Mouse (Mus musculus): ENCODE measurements around the gene Galnt16. TPM values are rescaled to one million over a fixed set of nuclear protein-coding genes. Genes with fewer than 3 reads are reported as not detected.

The Galnt16 gene
- polyA plus RNA-seq, 1 experiment from 2014 or later = 5.9 TPM

- H3K9ac ChIP-seq (ENCODE audit: low read length) = no peak overlapping the region
- peak overlapping the region; percentile 27; the same call in 1 of the 2 replicates for H3K27ac ChIP-seq (ENCODE audit: low read depth)
- no peaks in the 10 kb centered on the region for H3K36me3 ChIP-seq (ENCODE audit: control insufficient read depth, insufficient read depth, low read length)
- H3K9me3 ChIP-seq (ENCODE audit: control insufficient read depth, low read length) = no peaks in the 10 kb centered on the region
- no peak for ATAC-seq (replicated peaks; ENCODE audit: low FRiP score, low TSS enrichment, low read depth)
- H3K4me1 ChIP-seq (replicated peaks; ENCODE audit: control insufficient read depth, insufficient read depth, low read length) = peaks cover 14% of the 10 kb centered on the region
- 23% methylated on average over 3 of the region's 3 CpGs for WGBS
- no peak overlapping the region for H3K4me2 ChIP-seq (ENCODE audit: low read length)
- no peaks in the 10 kb centered on the region for H3K27me3 ChIP-seq (replicated peaks; ENCODE audit: control insufficient read depth, insufficient read depth, low read length)
- no peak overlapping the region for H3K4me3 ChIP-seq (ENCODE audit: low read depth, low read length)
- no peak for DNase-seq (ENCODE audit: low spot score)
These were observed 49.3 kb downstream of the Galnt16 start for GRCm38 (mm10) chr12:80567375-80567774.

GRCm38 (mm10) chr12:80569561-80569960, 51.5 kb downstream of the Galnt16 start:
- no peak for ATAC-seq (replicated peaks; ENCODE audit: low FRiP score, low TSS enrichment, low read depth)
- Histone ChIP-seq H3K27me3 (replicated peaks; ENCODE audit: control insufficient read depth, insufficient read depth, low read length) (no peaks in the 10 kb centered on the region), H3K9ac (ENCODE audit: low read length) (no peak overlapping the region), H3K9me3 (ENCODE audit: control insufficient read depth, low read length) (no peaks in the 10 kb centered on the region), H3K4me2 (ENCODE audit: low read length) (no peak overlapping the region), H3K4me1 (replicated peaks; ENCODE audit: control insufficient read depth, insufficient read depth, low read length) (peaks cover 16% of the 10 kb centered on the region), H3K36me3 (ENCODE audit: control insufficient read depth, insufficient read depth, low read length) (no peaks in the 10 kb centered on the region), H3K27ac (ENCODE audit: low read depth) (no peak overlapping the region), H3K4me3 (ENCODE audit: low read depth, low read length) (no peak overlapping the region)
- WGBS = 65% methylated on average over 2 of the region's 2 CpGs
- no peak for DNase-seq (ENCODE audit: low spot score)

GRCm38 (mm10) chr12:80574318-80574717, 56.2 kb downstream of the Galnt16 start:
- no peak overlapping the region for H3K9ac ChIP-seq (ENCODE audit: low read length)
- ATAC-seq (replicated peaks; ENCODE audit: low FRiP score, low TSS enrichment, low read depth) (no peak), DNase-seq (ENCODE audit: low spot score) (no peak)
- no peak overlapping the region for H3K4me3 ChIP-seq (ENCODE audit: low read depth, low read length)
- no peaks in the 10 kb centered on the region for H3K27me3 ChIP-seq (replicated peaks; ENCODE audit: control insufficient read depth, insufficient read depth, low read length)
- H3K27ac ChIP-seq (ENCODE audit: low read depth) = 0 out of 2 replicates have a peak overlapping the region, but pooled peaks have one; percentile 51
- no peaks in the 10 kb centered on the region for H3K36me3 ChIP-seq (ENCODE audit: control insufficient read depth, insufficient read depth, low read length)
- WGBS = 74% methylated on average over 4 of the region's 4 CpGs
- H3K4me2 ChIP-seq (ENCODE audit: low read length) = peak overlapping the region; percentile 38
- H3K4me1 ChIP-seq (replicated peaks; ENCODE audit: control insufficient read depth, insufficient read depth, low read length) = peaks cover 14% of the 10 kb centered on the region
- no peaks in the 10 kb centered on the region for H3K9me3 ChIP-seq (ENCODE audit: control insufficient read depth, low read length)

- 19% methylated on average over 15 of the region's 15 CpGs for WGBS
- peak overlapping the region; percentile 25; the same call in 1 of the 2 replicates for H3K9ac ChIP-seq (ENCODE audit: low read length)
These were observed 56.8 kb downstream of the Galnt16 start for GRCm38 (mm10) chr12:80574825-80575371.

GRCm38 (mm10) chr12:80577049-80577448, 59.0 kb downstream of the Galnt16 start:
- Histone ChIP-seq H3K4me2 (ENCODE audit: low read length) (no peak overlapping the region), H3K27ac (ENCODE audit: low read depth) (no peak overlapping the region), H3K4me3 (ENCODE audit: low read depth, low read length) (no peak overlapping the region), H3K4me1 (replicated peaks; ENCODE audit: control insufficient read depth, insufficient read depth, low read length) (peaks cover 14% of the 10 kb centered on the region), H3K9me3 (ENCODE audit: control insufficient read depth, low read length) (no peaks in the 10 kb centered on the region), H3K36me3 (ENCODE audit: control insufficient read depth, insufficient read depth, low read length) (no peaks in the 10 kb centered on the region), H3K27me3 (replicated peaks; ENCODE audit: control insufficient read depth, insufficient read depth, low read length) (no peaks in the 10 kb centered on the region), H3K9ac (ENCODE audit: low read length) (no peak overlapping the region)
- ATAC-seq (replicated peaks; ENCODE audit: low FRiP score, low TSS enrichment, low read depth) (no peak), DNase-seq (ENCODE audit: low spot score) (no peak)
- 71% methylated on average over 5 of the region's 5 CpGs for WGBS

More at GRCm38 (mm10) chr12:80574825-80575371, 56.8 kb downstream of the Galnt16 start:
- DNase-seq (ENCODE audit: low spot score) (peak; percentile 64), ATAC-seq (replicated peaks; ENCODE audit: low FRiP score, low TSS enrichment, low read depth) (no peak)
- Histone ChIP-seq H3K4me3 (ENCODE audit: low read depth, low read length) (no peak overlapping the region), H3K36me3 (ENCODE audit: control insufficient read depth, insufficient read depth, low read length) (no peaks in the 10 kb centered on the region), H3K9me3 (ENCODE audit: control insufficient read depth, low read length) (no peaks in the 10 kb centered on the region), H3K27me3 (replicated peaks; ENCODE audit: control insufficient read depth, insufficient read depth, low read length) (no peaks in the 10 kb centered on the region), H3K27ac (ENCODE audit: low read depth) (peak overlapping the region; percentile 51; the same call in 1 of the 2 replicates), H3K4me2 (ENCODE audit: low read length) (peak overlapping the region; percentile 38), H3K4me1 (replicated peaks; ENCODE audit: control insufficient read depth, insufficient read depth, low read length) (peaks cover 14% of the 10 kb centered on the region)

GRCm38 (mm10) chr12:80581357-80581756, 63.3 kb downstream of the Galnt16 start:
- no peak overlapping the region for H3K4me3 ChIP-seq (ENCODE audit: low read depth, low read length)
- no peak overlapping the region for H3K9ac ChIP-seq (ENCODE audit: low read length)
- no peak overlapping the region for H3K4me2 ChIP-seq (ENCODE audit: low read length)
- H3K4me1 ChIP-seq (replicated peaks; ENCODE audit: control insufficient read depth, insufficient read depth, low read length) = no peaks in the 10 kb centered on the region
- H3K36me3 ChIP-seq (ENCODE audit: control insufficient read depth, insufficient read depth, low read length) = no peaks in the 10 kb centered on the region
- H3K9me3 ChIP-seq (ENCODE audit: control insufficient read depth, low read length) = no peaks in the 10 kb centered on the region
- H3K27me3 ChIP-seq (replicated peaks; ENCODE audit: control insufficient read depth, insufficient read depth, low read length) = no peaks in the 10 kb centered on the region
- ATAC-seq (replicated peaks; ENCODE audit: low FRiP score, low TSS enrichment, low read depth) = no peak
- no peak overlapping the region for H3K27ac ChIP-seq (ENCODE audit: low read depth)
- DNase-seq (ENCODE audit: low spot score) = no peak
- 59% methylated on average over 5 of the region's 5 CpGs for WGBS

- Histone ChIP-seq H3K9me3 (ENCODE audit: control insufficient read depth, low read length) (no peaks in the 10 kb centered on the region), H3K4me2 (ENCODE audit: low read length) (no peak overlapping the region), H3K9ac (ENCODE audit: low read length) (no peak overlapping the region), H3K27me3 (replicated peaks; ENCODE audit: control insufficient read depth, insufficient read depth, low read length) (no peaks in the 10 kb centered on the region), H3K4me3 (ENCODE audit: low read depth, low read length) (no peak overlapping the region), H3K27ac (ENCODE audit: low read depth) (no peak overlapping the region), H3K4me1 (replicated peaks; ENCODE audit: control insufficient read depth, insufficient read depth, low read length) (no peaks in the 10 kb centered on the region), H3K36me3 (ENCODE audit: control insufficient read depth, insufficient read depth, low read length) (no peaks in the 10 kb centered on the region)
- WGBS = 17% methylated on average over 2 of the region's 2 CpGs
- DNase-seq (ENCODE audit: low spot score) (no peak), ATAC-seq (replicated peaks; ENCODE audit: low FRiP score, low TSS enrichment, low read depth) (no peak)
These were observed 66.9 kb downstream of the Galnt16 start for GRCm38 (mm10) chr12:80584973-80585372.

GRCm38 (mm10) chr12:80594141-80594540, 76.1 kb downstream of the Galnt16 start:
- H3K4me3 ChIP-seq (ENCODE audit: low read depth, low read length) = no peak overlapping the region
- no peak overlapping the region for H3K9ac ChIP-seq (ENCODE audit: low read length)
- ATAC-seq (replicated peaks; ENCODE audit: low FRiP score, low TSS enrichment, low read depth) (no peak), DNase-seq (ENCODE audit: low spot score) (no peak)
- no peak overlapping the region for H3K27ac ChIP-seq (ENCODE audit: low read depth)
- no peaks in the 10 kb centered on the region for H3K36me3 ChIP-seq (ENCODE audit: control insufficient read depth, insufficient read depth, low read length)
- H3K27me3 ChIP-seq (replicated peaks; ENCODE audit: control insufficient read depth, insufficient read depth, low read length) = no peaks in the 10 kb centered on the region
- no peaks in the 10 kb centered on the region for H3K9me3 ChIP-seq (ENCODE audit: control insufficient read depth, low read length)
- 85% methylated on average over 4 of the region's 4 CpGs for WGBS
- H3K4me2 ChIP-seq (ENCODE audit: low read length) = no peak overlapping the region
- H3K4me1 ChIP-seq (replicated peaks; ENCODE audit: control insufficient read depth, insufficient read depth, low read length) = no peaks in the 10 kb centered on the region

- Histone ChIP-seq H3K27me3 (replicated peaks; ENCODE audit: control insufficient read depth, insufficient read depth, low read length) (no peaks in the 10 kb centered on the region), H3K4me2 (ENCODE audit: low read length) (no peak overlapping the region)
- no peak for ATAC-seq (replicated peaks; ENCODE audit: low FRiP score, low TSS enrichment, low read depth)
These were observed 76.7 kb downstream of the Galnt16 start for GRCm38 (mm10) chr12:80594781-80595180.

More at GRCm38 (mm10) chr12:80594781-80595180, 76.7 kb downstream of the Galnt16 start:
- Histone ChIP-seq H3K4me1 (replicated peaks; ENCODE audit: control insufficient read depth, insufficient read depth, low read length) (no peaks in the 10 kb centered on the region), H3K4me3 (ENCODE audit: low read depth, low read length) (no peak overlapping the region), H3K9me3 (ENCODE audit: control insufficient read depth, low read length) (no peaks in the 10 kb centered on the region), H3K36me3 (ENCODE audit: control insufficient read depth, insufficient read depth, low read length) (no peaks in the 10 kb centered on the region), H3K9ac (ENCODE audit: low read length) (no peak overlapping the region), H3K27ac (ENCODE audit: low read depth) (no peak overlapping the region)
- WGBS = 90% methylated on average over 4 of the region's 4 CpGs
- DNase-seq (ENCODE audit: low spot score) = no peak
